ENCODE assay signal across 9 mouse cellular contexts in the genomic region with DNA sequence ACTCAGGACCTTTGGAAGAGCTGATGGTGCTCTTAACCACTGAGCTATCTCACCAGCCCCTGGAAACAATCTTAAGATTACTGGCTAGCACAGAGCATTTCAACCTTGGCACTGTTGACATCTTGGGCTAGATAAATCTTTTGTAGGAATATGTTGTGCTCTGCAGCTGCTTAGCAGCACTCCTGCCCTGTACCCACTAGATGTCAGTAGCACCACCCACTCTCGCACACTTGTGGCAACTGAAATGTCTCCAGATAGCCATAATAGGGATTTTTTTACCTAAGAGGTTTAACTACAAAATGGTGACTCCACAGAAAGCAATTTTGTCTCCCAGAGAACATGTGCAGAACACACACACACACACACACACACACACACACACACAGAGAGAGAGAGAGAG. TPM values are rescaled to one million over a fixed set of nuclear protein-coding genes. Genes with fewer than 3 reads are reported as not detected.
DNase-seq lines count a peak whose midpoint lies in the region; ATAC-seq and TF ChIP-seq lines count a peak whose summit lies in the region.
"Had no signal": no experiment of that assay in that cellular context is flagged by ENCODE, and none has a peak within 500 bp of the region (broad histone marks: within the 10 kb centered on the region; RNA-seq: fewer than 3 reads in every experiment).

No protein-coding gene starts in this region.

- H3K27me3 ChIP-seq in neural tube, embryonic 15.5 days (replicated peaks), result peaks cover 7% of the 10 kb centered on the region; the same call in 1 of the 2 replicates
- H3K27me3 ChIP-seq in thymus, adult 2 months (ENCODE audit: control insufficient read depth, insufficient read depth, low read length), result no peaks in the 10 kb centered on the region
- H3K27me3 ChIP-seq: neural tube, embryonic 12.5 days had no signal

- no peak overlapping the region for H3K9ac ChIP-seq in neural tube, embryonic 15.5 days (replicated peaks)
- H3K9ac ChIP-seq: neural tube, embryonic 12.5 days had no signal

- no peak overlapping the region for H3K4me3 ChIP-seq in neural tube, embryonic 15.5 days (replicated peaks)
- no peak overlapping the region for H3K4me3 ChIP-seq in thymus, adult 2 months (ENCODE audit: control insufficient read depth, insufficient read depth, low read length)
- H3K4me3 ChIP-seq: neural tube, embryonic 12.5 days had no signal

- no peak overlapping the region for H3K4me2 ChIP-seq in neural tube, embryonic 15.5 days
- H3K4me2 ChIP-seq: neural tube, embryonic 12.5 days had no signal

- H3K4me1 ChIP-seq in neural tube, embryonic 15.5 days, result no peaks in the 10 kb centered on the region
- no peaks in the 10 kb centered on the region for H3K4me1 ChIP-seq in thymus, adult 2 months (replicated peaks; ENCODE audit: control insufficient read depth, insufficient read depth, low read length)
- H3K4me1 ChIP-seq: neural tube, embryonic 12.5 days had no signal

- peak; percentile 4 to 19 for DNase-seq in cerebellum, postnatal 14 days
- DNase-seq in cerebellum, adult 11 months, result no peak
- DNase-seq in neural tube, embryonic 10.5 days (ENCODE audit: extremely low spot score, low spot score), result peak; percentile 15
- DNase-seq in embryo, embryonic 10 days (ENCODE audit: low spot score), result peak; percentile 60
- DNase-seq in kidney, adult 8-10 months, result peak; percentile 33 to 39
- DNase-seq in lung, postnatal 10 days, result peak; percentile 38
- no peak for DNase-seq in thymus, adult 2 months

- TF ChIP-seq CTCF in thymus, adult 2 months (IDR thresholded peaks at IDR 0.05; ENCODE audit: borderline replicate concordance, control insufficient read depth, extremely low read depth, insufficient read depth, low read length, poor library complexity), result no peak

- ATAC-seq in neural tube, embryonic 15.5 days (ENCODE audit: low FRiP score), result no peak

- no peak for TF ChIP-seq POLR2A in thymus, adult 2 months (IDR thresholded peaks at IDR 0.05; ENCODE audit: control insufficient read depth, extremely low read depth, insufficient read depth, low read length, poor library complexity)

- no peaks in the 10 kb centered on the region for H3K36me3 ChIP-seq in neural tube, embryonic 15.5 days
- H3K36me3 ChIP-seq in thymus, adult 2 months (ENCODE audit: control insufficient read depth, insufficient read depth, low read length), result no peaks in the 10 kb centered on the region
- H3K36me3 ChIP-seq: neural tube, embryonic 12.5 days had no signal

- H3K27ac ChIP-seq in neural tube, embryonic 15.5 days (replicated peaks), result no peak overlapping the region
- no peak overlapping the region for H3K27ac ChIP-seq in thymus, adult 2 months (ENCODE audit: control insufficient read depth, insufficient read depth, low read length)
- H3K27ac ChIP-seq: neural tube, embryonic 12.5 days had no signal

- no peaks in the 10 kb centered on the region for H3K9me3 ChIP-seq in neural tube, embryonic 15.5 days (replicated peaks)
- H3K9me3 ChIP-seq: neural tube, embryonic 12.5 days had no signal

- WGBS in neural tube, embryonic 15.5 days, result 36% methylated on average over 1 of the region's 1 CpGs
- WGBS in thymus, adult 2 months, result 10% methylated on average over 1 of the region's 1 CpGs

RNA-seq across cellular contexts. Expression of a gene that starts 11.7 kb away (rescaled TPM):
- polyA plus RNA-seq in neural tube, embryonic 15.5 days (2015; fragmentation: Nextera tagmentation; extraction: Ambion mirVana), result not detected in 2 replicates
- polyA plus RNA-seq in thymus, adult 2 months (2012; rRNA removed), result 0.04 TPM in 1 of 2 replicates, not detected in the other
- polyA plus RNA-seq: neural tube, embryonic 12.5 days had no signal

Comparison
In these comparisons a context has a peak if more than half of its experiments do, and no peak if none do; other contexts are left out.
1. DNase-seq: peak in cerebellum, postnatal 14 days (2 of 2), neural tube, embryonic 10.5 days (single experiment), embryo, embryonic 10 days (single experiment), kidney, adult 8-10 months (2 of 2) and lung, postnatal 10 days (single experiment); none in cerebellum, adult 11 months (single experiment) and thymus, adult 2 months (single experiment).